Mouse (Mus musculus) embryonic stem cell, embryonic (primary cell): ENCODE data around the gene Sdc4.

Experiments
- CTCF ChIA-PET, 4 experiments: fragments of 300-600 bp in 2 of 4; fragments of 350-600 bp in 2 of 4; sonication (Branson Sonifier 250); formaldehyde crosslinking; loops; one replicate each; lab custom pipeline; 2022; ENCODE audit warnings: inconsistent platforms in 2 of 4; lab: Charles Lee
- POLR2A ChIA-PET, 4 experiments: fragments of 300-600 bp in 2 of 4; fragments of 350-600 bp in 2 of 4; sonication (Branson Sonifier 250); formaldehyde crosslinking; loops; one replicate each; lab custom pipeline; 2022; ENCODE audit warnings: antibody characterized with exemption in 4 of 4, inconsistent platforms in 1 of 4; lab: Charles Lee

Sdc4 gene

DNA sequence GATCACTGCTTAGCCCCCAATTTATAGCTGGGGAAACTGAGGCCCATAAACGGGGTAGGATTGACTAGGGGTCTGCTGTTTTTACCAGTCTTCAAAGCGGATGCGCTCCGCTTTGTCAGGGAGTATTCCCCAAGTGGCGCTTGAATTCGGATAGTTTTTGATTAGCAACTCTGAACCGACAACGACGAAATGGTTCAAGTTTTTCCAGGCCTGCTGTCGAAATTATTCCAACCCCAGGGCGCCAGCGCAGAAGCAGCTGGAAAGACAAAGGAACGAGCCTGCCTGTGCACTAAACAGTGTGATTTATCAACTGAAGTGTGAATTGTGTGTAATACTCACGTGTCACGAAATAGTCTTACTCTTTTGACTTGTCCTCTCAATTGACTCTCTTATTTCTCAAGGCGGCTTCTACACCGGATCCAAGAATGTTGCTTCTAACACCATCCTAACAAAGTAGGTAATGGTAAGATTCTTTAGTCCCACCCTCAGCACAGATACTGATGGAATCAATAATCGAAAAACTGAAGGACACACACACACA, at the start of gene Sdc4:
Gene Sdc4 (minus strand): TSS at position 428 of the 541 bp plus-strand sequence.
- POLR2A ChIA-PET = interaction anchor here (0.6 to 36.5 kb wide), 98 partner anchors 8 to 1386 kb away, joined by 3 to 985 read pairs (median 5); partner anchors contain the start of genes Gm20458 (in 4 of the 4), Sys1 (in 4 of the 4), Matn4 (in 2 of the 4) and Pigt (in 2 of the 4)
- CTCF ChIA-PET = interaction anchor here (0.5 to 3.0 kb wide), 21 partner anchors 10 to 515 kb away, joined by 3 to 11 read pairs (median 4); partner anchors contain the start of genes Sys1 (in 3 of the 4), Gm20458 (in 2 of the 4), Matn4 (in 1 of the 4) and Slpi (in 1 of the 4)

DNA sequence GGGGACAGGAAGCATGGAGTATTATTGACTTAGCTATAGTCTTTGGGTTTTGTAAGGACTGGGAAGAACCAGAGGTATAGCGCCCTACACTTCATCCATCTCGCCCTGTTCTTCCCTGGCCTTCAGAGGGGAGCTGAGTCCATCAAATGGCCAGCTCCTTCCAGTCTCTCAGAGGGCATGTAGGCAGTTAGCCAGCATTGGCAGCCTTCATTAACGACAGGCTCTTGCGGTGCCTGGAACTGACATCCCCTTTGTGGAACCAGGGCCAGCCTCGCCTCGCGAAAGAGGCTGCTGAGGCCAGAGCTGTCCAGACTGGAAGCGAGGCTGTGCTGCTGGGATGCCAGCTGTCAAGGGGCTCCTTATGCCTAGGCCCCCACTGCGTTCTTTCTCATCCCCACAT, 44.1 kb upstream of the Sdc4 start:
- CTCF ChIA-PET = interaction anchor here in 3 of 4 experiments (1.0 to 4.6 kb wide), 7 partner anchors 17 to 98 kb away, joined by 3 to 28 read pairs (median 5); no protein-coding TSS in a partner anchor
- POLR2A ChIA-PET = interaction anchor here in 3 of 4 experiments (0.7 to 4.2 kb wide), 14 partner anchors 9 to 317 kb away, joined by 3 to 18 read pairs (median 3); partner anchors contain the start of genes Gm20458 (in 2 of the 3), Acot8 (in 1 of the 3), Pigt (in 1 of the 3) and Sdc4 (in 1 of the 3)

DNA sequence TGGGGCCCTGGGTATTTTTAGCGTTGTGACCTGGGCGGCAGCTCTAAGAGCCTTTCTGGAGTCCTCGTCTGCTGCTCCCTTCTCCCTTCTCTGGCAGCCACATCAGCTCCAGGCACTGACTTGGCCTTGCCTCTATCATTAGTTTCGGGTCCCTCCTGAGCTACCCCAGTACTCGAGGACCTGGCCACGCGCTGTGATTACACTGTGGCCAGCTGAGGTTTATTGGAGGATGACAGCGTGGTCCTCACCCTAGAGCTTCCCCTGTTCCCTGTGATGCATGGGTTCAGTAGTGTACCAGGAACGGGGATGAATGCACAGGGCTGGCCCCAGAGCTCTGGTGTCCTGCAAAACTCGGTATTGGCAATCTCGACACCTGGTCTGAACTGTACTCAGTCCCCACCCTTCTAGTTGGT, 43.4 kb upstream of the Sdc4 start:
- ChIA-PET POLR2A (interaction anchor here in 3 of 4 experiments (0.6 to 4.2 kb wide), 18 partner anchors 10 to 317 kb away, joined by 3 to 18 read pairs (median 3); partner anchors contain the start of genes Gm20458 (in 2 of the 3), Pigt (in 2 of the 3), Sdc4 (in 2 of the 3) and Acot8 (in 1 of the 3)), CTCF (interaction anchor here (0.5 to 4.6 kb wide), 13 partner anchors 13 to 265 kb away, joined by 3 to 28 read pairs (median 4); partner anchors contain the start of gene Gm20458 (in 1 of the 4))

DNA sequence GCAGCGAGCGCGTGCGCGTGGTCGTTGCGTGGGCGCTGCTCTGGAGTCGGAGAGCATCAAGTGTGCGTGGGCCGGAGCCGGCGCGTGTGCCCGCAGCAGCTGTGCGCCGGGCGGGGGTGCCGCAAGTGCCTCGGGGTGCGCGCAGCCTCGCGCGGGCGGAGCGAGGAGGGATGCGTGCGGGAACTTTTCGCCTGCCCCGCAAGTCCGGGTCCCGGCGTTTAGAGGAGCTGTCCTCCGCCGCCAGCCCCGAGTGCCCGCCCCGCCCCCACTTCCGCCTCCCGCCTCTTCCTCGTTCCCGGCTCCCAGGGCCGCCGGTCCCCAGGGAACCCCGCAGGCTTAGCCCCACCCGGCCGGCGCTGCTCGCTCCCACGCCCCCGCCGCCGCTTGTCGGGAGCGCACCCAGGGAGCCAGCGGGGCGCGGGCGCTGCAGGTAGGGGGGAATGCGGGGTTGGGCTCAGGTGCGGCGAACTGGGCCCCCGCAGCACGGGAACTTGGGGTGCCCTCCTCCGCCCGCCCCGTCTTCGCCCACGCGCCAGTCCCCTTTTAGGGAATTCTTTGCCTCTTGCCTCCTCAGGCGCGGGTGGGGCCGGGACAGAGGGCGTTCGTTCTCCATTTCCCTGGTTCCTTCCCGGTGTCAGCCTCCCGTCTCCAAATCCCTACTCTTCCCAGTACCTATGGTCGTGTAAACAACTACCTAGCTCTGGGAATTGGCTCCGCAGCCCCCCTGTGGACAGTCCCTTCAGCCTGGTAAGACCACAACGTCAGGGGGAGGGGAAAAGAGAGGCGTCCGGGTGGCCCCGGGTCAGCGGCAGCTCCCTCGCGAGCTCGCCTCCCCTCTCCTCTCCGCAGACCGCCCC, 42.8 kb upstream of the Sdc4 start:
- ChIA-PET CTCF (interaction anchor here (0.6 to 4.6 kb wide), 13 partner anchors 12 to 266 kb away, joined by 3 to 28 read pairs (median 4); partner anchors contain the start of gene Gm20458 (in 1 of the 4)), POLR2A (interaction anchor here in 3 of 4 experiments (0.5 to 4.2 kb wide), 17 partner anchors 11 to 333 kb away, joined by 3 to 18 read pairs (median 4); partner anchors contain the start of genes Pigt (in 2 of the 3), Sdc4 (in 2 of the 3) and Gm20458 (in 1 of the 3))

- CTCF ChIA-PET = interaction anchor here in 3 of 4 experiments (0.6 to 4.6 kb wide), 7 partner anchors 15 to 683 kb away, joined by 3 to 28 read pairs (median 5); no protein-coding TSS in a partner anchor
- POLR2A ChIA-PET = interaction anchor here in 3 of 4 experiments (1.0 to 4.2 kb wide), 7 partner anchors 21 to 45 kb away, joined by 3 to 18 read pairs (median 3); partner anchors contain the start of genes Sdc4 (in 2 of the 3) and Gm20458 (in 1 of the 3)
Observed at GRCm38 (mm10) chr2:164485681-164486257, 42.1 kb upstream of the Sdc4 start, which contains the start of gene Dbndd2. TSS of gene Dbndd2 (plus strand) at chr2:164486106.

- ChIA-PET POLR2A (interaction anchor here in 2 of 4 experiments (0.8 to 1.3 kb wide), 5 partner anchors 9 to 30 kb away, joined by 3 to 5 read pairs (median 4); partner anchors contain the start of genes Gm20458 (in 1 of the 2) and Sys1 (in 1 of the 2)), CTCF (interaction anchor here in 3 of 4 experiments (0.5 to 1.6 kb wide), 3 partner anchors 13 to 75 kb away, joined by 3 to 20 read pairs (median 4); partner anchors contain the start of gene Gm20458 (in 1 of the 3))
Observed at GRCm38 (mm10) chr2:164473624-164474023, 29.9 kb upstream of the Sdc4 start, which contains the start of gene Trp53tg5. TSS of gene Trp53tg5 (minus strand) at chr2:164473724.

DNA sequence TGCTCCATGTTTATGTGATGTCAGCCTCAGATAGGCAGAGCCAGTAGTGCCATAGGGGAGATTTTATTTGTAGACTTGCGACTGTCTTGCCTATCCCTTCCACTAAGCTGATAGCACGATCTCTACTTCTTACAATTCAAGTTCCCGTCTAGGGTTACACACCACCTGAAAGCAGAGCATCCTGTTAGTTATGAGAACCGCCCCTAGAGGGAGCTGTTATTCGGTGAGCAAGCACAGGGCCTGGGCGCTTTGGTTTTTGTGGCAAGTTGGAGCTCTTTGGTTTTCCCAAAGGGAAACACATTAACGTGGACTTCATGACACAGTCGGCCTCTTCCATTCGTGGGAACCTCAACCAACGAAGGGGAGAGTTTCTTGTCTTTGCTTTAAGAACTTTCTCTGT, 26.6 kb upstream of the Sdc4 start:
- CTCF ChIA-PET = interaction anchor here (0.5 to 2.6 kb wide), 97 partner anchors 9 to 906 kb away, joined by 3 to 58 read pairs (median 4); partner anchors contain the start of genes Gm20458 (in 4 of the 4), Eppin (in 2 of the 4), Sdc4 (in 2 of the 4) and Slpi (in 2 of the 4)

DNA sequence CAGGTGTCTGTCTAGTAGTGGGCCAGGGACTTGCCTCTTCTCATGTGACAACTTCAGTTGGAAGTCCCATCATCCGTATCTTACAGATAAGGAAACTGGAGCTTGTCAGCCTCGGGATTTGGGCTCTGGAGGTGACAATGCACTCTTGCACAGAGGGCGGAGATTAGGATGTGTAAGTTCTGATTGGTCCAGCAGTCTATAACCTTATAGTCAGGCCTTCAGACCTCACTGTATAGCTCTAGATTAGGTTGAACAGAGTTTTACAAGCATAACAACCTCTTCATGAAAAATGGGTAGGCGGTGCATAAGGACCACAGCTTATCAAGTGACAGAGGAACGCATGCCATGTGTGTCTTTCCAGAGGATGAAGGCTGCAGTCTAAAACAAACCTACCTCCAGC, 23.1 kb upstream of the Sdc4 start:
- ChIA-PET CTCF (interaction anchor here in 2 of 4 experiments (0.6 to 1.0 kb wide), 4 partner anchors 38 to 1499 kb away, joined by 3 to 9 read pairs (median 6); no protein-coding TSS in a partner anchor), POLR2A (interaction anchor here in 3 of 4 experiments (0.8 to 2.9 kb wide), 13 partner anchors 8 to 63 kb away, joined by 3 to 14 read pairs (median 4); partner anchors contain the start of genes Sys1 (in 2 of the 3) and Sdc4 (in 1 of the 3))

More for the DNA sequence above, 26.6 kb upstream of the Sdc4 start:
- POLR2A ChIA-PET = interaction anchor here (0.5 to 2.5 kb wide), 47 partner anchors 9 to 284 kb away, joined by 3 to 27 read pairs (median 4); partner anchors contain the start of genes Gm20458 (in 4 of the 4), Sdc4 (in 2 of the 4), Sys1 (in 2 of the 4) and Pigt (in 1 of the 4)

- POLR2A ChIA-PET = interaction anchor here in 3 of 4 experiments (0.6 to 2.3 kb wide), 7 partner anchors 9 to 31 kb away, joined by 3 to 9 read pairs (median 4); partner anchors contain the start of genes Sdc4 (in 1 of the 3) and Trp53tg5 (in 1 of the 3)
- CTCF ChIA-PET = interaction anchor here in 1 of 4 experiments (1.1 kb wide), 1 partner anchor 48 kb away, joined by 3 read pairs; no protein-coding TSS in a partner anchor
Observed at GRCm38 (mm10) chr2:164465161-164465560, 21.5 kb upstream of the Sdc4 start.

- ChIA-PET POLR2A (interaction anchor here (0.5 to 36.5 kb wide), 56 partner anchors 9 to 450 kb away, joined by 3 to 985 read pairs (median 5); partner anchors contain the start of genes Sdc4 (in 4 of the 4), Acot8 (in 2 of the 4), Pigt (in 2 of the 4) and Zswim3 (in 2 of the 4)), CTCF (interaction anchor here (0.6 to 3.1 kb wide), 61 partner anchors 9 to 406 kb away, joined by 3 to 58 read pairs (median 4); partner anchors contain the start of genes Sdc4 (in 2 of the 4), Slpi (in 2 of the 4), Trp53tg5 (in 1 of the 4) and Wfdc10 (in 1 of the 4))
Observed at GRCm38 (mm10) chr2:164460745-164461551, 17.3 kb upstream of the Sdc4 start, which contains the start of gene Gm20458. TSS of gene Gm20458 (plus strand) at chr2:164460967.

DNA sequence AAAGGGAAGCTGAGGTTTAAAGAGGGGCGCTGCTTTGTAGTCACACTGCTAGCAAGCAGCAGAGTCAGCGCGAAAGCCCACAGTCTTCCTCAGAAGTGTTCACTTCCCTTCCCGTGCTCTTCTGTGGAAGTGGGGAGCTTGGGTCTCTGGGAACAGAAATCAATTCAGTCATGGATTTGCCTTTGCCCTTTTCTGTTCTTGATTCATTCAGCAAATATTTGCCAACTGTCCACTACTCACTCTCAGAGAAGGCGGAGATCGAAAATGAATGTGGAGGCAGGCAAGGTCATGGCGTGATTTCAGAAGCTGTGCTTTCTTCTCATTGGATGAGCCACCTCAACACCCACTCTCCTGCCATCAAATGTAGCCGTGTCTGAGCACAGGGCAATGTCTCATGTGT, 14.8 kb upstream of the Sdc4 start:
- ChIA-PET CTCF (interaction anchor here (0.5 to 1.6 kb wide), 12 partner anchors 12 to 69 kb away, joined by 3 to 9 read pairs (median 4); no protein-coding TSS in a partner anchor), POLR2A (interaction anchor here (0.5 to 36.5 kb wide), 17 partner anchors 8 to 746 kb away, joined by 3 to 985 read pairs (median 5); partner anchors contain the start of genes Sdc4 (in 2 of the 4) and Dbndd2 (in 1 of the 4))

DNA sequence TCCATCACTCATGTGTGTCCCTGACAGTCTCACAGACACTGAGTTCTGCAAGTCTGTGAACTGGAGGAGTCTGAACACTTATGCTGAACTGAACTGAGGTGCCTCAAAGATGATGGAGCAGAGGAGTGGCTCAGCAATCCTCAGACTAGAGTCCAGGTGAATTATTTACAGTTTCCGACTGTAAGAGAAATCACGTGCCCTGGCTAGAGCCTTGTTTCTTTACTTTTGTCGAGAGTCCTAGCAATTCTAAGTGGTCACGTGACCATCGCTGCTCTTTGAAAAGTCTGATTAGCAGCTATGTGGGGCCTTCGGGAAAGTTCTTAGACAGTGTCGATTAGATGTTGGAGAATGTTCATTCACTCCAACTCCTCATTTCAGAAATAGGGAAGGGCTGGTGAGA, 14.3 kb upstream of the Sdc4 start:
- CTCF ChIA-PET = interaction anchor here (0.6 to 1.6 kb wide), 9 partner anchors 12 to 68 kb away, joined by 3 to 9 read pairs (median 4); no protein-coding TSS in a partner anchor
- POLR2A ChIA-PET = interaction anchor here (0.5 to 36.5 kb wide), 20 partner anchors 9 to 745 kb away, joined by 3 to 985 read pairs (median 4); partner anchors contain the start of genes Sdc4 (in 2 of the 4) and Dbndd2 (in 1 of the 4)

DNA sequence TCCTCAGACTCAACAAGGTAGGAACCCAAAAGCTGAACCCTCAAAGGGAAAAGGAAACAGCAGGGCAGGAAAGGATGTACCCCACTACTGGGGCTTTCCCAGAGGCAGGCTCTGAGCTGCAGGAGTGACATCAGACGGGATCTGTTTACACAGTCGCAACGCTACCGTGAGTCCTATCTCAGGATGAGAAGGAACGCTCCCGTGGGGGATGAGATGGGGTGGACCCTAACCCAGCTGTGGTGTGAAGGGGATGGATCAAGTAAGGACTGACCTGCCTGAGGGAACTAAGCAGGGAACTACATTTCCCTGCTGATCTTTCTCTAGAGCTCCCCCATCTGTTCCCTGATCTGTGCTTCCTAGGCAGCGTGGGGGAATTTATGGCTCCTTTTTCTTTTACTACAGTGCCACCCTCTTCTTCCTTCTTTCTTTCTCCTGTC, 13.2 kb upstream of the Sdc4 start, which contains the start of gene Sys1:
Gene Sys1 (plus strand): TSS at position 101 of the 437 bp plus-strand sequence.
- ChIA-PET POLR2A (interaction anchor here (0.5 to 36.5 kb wide), 34 partner anchors 10 to 1352 kb away, joined by 3 to 985 read pairs (median 4); partner anchors contain the start of genes Sdc4 (in 3 of the 4), Matn4 (in 1 of the 4), Pigt (in 1 of the 4) and Trp53tg5 (in 1 of the 4)), CTCF (interaction anchor here (0.6 to 2.6 kb wide), 14 partner anchors 13 to 67 kb away, joined by 3 to 13 read pairs (median 4); partner anchors contain the start of gene Sdc4 (in 2 of the 4))

- POLR2A ChIA-PET = interaction anchor here (0.5 to 36.5 kb wide), 40 partner anchors 7 to 1353 kb away, joined by 3 to 985 read pairs (median 4); partner anchors contain the start of genes Sdc4 (in 3 of the 4), Matn4 (in 1 of the 4), Pigt (in 1 of the 4) and Trp53tg5 (in 1 of the 4)
- CTCF ChIA-PET = interaction anchor here (0.5 to 2.6 kb wide), 15 partner anchors 12 to 127 kb away, joined by 3 to 14 read pairs (median 4); partner anchors contain the start of gene Sdc4 (in 2 of the 4)
Observed at GRCm38 (mm10) chr2:164456413-164456812, 12.7 kb upstream of the Sdc4 start.
